Mouse (Mus musculus) small intestine, adult 2 months (tissue): ENCODE data around the gene Lins1.

Source experiments
- CTCF ChIP-seq: fragments of 200-500 bp; IDR thresholded peaks from 2 replicates; pipeline ENCODE4 v1.5.1; 2012; ENCODE audit warnings: low read depth, mild to moderate bottlenecking, control low read depth, inconsistent platforms, low read length, moderate library complexity, mixed read lengths; ENCODE audit not compliant: insufficient replicate concordance, insufficient read length; ENCODE audit errors: extremely low read depth
- POLR2A ChIP-seq: fragments of 200-500 bp; IDR thresholded peaks from 2 replicates; pipeline ENCODE4 v1.6.1; 2012; ENCODE audit warnings: low read depth, mild to moderate bottlenecking, control low read depth, inconsistent platforms, low read length, moderate library complexity

- TF ChIP-seq CTCF, result no peak
- TF ChIP-seq POLR2A, result no peak
Observed at GRCm38 (mm10) chr7:66734466-66734865, 44.8 kb downstream of the Lins1 start.
